Mouse (Mus musculus): ENCODE data around the gene Tacr2.

Gene Tacr2

GRCm38 (mm10) chr10:62242358-62242757 is 9.9 kb upstream of the Tacr2 start:
- DNase-seq, result no peak

DNA sequence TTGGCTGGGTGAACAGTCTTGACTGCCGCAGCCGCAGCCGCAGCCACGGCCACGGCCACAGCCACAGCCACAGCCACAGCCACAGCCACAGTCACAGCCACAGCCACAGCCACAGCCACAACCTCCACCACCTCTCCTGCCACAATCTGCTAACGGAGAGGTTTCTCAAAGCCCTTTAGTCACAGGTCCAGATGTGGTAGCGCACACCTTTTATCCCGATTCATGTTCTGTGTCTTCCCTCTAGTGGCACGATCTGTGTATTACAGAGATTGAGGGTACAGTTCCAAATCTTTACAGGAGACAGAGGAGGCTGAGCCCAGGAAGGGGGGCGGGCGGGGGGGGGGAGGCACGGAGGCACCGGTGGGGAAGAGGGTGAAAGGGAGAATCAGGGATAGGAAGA is 9.3 kb upstream of the Tacr2 start:
- DNase-seq, result peak; percentile 86

DNA sequence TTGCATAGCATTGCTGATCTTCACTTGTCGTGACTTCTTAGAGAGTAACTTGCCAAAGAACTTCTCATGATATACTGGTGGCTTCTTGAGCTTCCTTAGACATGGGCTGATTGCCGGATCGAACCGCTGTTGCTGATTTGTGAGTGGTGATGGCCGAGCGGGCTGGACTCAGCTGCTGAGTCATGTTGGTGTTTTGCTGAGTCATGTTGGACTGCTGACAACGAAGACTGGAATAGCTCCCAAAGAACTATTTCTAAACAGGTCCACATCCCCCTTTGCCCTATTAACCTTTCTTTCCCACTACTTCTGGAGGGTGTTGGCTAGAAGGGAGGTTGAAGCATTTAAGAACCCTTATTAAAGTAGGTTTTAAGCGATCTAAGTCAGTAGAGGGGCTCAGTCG is 8.2 kb upstream of the Tacr2 start:
- DNase-seq, result no peak

GRCm38 (mm10) chr10:62247156-62247555 is 5.1 kb upstream of the Tacr2 start:
- DNase-seq, result no peak

DNA sequence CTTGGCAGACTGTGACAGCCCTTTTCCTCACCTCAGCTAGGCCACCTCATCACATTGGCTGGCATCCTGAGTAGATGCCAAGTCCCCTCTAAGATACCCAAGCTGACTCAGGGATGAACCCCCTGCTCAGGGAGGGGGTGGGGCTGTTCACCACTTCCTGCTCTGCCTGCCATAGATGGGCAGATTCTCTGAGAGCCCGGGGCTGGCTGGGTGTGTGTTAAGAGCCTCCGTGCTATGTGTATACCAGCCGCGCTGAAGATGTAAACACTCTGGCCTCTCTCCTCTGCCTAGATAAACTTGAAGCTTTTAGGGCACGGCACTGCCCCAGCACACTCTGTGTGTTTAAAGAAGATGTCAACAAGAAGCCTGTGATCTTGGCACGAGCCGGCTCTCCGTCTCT is 4.4 kb upstream of the Tacr2 start:
- DNase-seq, result no peak

- no peak for DNase-seq
Measured at GRCm38 (mm10) chr10:62252496-62253235, 428 bp downstream of the Tacr2 start.

GRCm38 (mm10) chr10:62258298-62258697 is 6.1 kb downstream of the Tacr2 start:
- DNase-seq, result no peak

DNA sequence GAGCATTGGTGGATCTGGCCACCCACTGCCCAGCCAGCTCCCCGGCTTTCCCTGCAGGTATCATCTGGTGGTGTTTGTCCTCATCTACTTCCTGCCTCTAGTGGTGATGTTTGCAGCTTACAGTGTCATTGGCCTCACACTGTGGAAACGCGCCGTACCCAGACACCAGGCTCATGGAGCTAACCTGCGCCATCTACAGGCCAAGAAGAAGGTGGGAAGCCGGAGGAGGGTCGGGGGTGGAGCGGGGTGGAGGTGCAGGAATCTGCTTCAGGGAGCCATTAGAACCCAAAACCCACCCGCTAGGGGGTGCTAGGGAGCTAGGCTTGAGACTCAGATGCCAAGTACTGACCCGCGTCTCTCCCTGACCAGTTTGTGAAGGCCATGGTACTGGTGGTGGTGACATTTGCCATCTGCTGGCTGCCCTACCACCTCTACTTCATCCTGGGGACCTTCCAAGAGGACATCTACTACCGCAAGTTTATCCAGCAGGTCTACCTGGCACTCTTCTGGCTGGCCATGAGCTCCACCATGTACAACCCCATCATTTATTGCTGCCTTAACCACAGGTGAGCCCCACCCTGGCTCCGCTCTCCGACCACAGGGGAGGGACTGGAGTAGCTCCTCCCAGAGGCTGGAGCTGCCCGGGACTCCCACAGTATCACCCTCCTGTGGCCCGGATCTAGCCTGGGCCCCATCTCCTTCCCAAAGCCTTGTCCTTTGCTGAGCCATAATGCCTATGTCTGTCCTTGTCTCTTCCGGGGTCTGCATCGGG is 9.1 kb downstream of the Tacr2 start:
- peak; percentile 97 for DNase-seq

- no peak for DNase-seq
Measured at GRCm38 (mm10) chr10:62264299-62264698, 12.1 kb downstream of the Tacr2 start.

- no peak for DNase-seq
Measured at GRCm38 (mm10) chr10:62269278-62269677, 17.0 kb downstream of the Tacr2 start.

GRCm38 (mm10) chr10:62275235-62275634 is 23.0 kb downstream of the Tacr2 start:
- DNase-seq, result peak; percentile 87

- DNase-seq, result no peak
Measured at GRCm38 (mm10) chr10:62277499-62278293, 25.5 kb downstream of the Tacr2 start.

GRCm38 (mm10) chr10:62279066-62279465 is 26.8 kb downstream of the Tacr2 start:
- peak; percentile 61 for DNase-seq

DNA sequence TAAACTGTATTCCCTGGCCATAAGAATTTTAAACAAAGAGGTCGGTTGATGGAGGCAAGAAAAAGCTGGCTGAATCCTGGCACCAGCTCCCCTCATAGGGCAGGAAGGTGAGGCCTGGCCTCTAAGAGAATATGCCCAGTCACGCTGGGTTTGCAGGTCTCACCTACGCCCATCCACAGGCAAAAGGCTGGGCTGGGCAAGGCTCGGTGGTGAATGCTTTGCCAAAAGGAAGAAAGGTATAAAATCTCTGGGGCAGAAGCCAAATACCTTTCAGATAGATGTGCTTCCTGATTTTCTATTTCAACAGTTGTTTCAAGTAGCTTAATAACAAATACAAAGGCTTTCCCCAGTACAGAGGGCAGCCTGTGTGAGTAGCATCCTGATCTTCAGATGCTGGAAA is 27.4 kb downstream of the Tacr2 start:
- no peak for DNase-seq

GRCm38 (mm10) chr10:62282782-62283181 is 30.5 kb downstream of the Tacr2 start:
- no peak for DNase-seq

- no peak for DNase-seq
Measured at GRCm38 (mm10) chr10:62283206-62283792, 31.1 kb downstream of the Tacr2 start.

DNA sequence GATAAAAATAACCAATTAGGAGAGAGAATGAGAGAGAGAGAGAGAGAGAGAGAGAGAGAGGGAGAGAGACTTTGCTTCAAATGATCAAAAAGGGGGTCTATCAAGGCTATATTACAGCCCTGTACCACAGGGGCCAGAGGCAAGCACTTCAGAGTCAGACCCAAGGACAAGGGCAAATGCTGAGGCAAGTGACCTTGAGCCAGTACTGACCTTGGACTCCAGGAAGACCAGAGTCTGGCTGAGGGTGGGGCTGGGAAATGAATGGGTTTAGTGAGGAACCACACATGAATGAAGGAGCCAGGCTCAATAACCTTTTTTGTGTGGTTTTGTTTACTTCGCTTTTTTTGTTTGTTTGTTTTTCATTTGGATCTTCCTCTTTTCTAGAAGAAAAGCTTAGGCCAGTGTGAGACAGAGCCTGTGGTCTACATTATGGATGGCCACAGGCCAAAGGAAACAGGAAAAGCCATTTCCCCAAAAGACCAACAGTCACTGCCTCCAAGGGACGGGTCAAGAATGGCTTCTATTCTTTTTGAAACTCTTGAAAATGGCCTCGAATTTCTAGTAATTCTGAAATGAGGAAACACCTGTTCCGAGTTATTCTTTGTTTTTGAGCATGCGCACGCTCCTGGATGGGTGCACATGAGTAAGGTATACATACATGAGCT is 35.4 kb downstream of the Tacr2 start:
- no peak for DNase-seq

- no peak for DNase-seq
Measured at GRCm38 (mm10) chr10:62294112-62294511, 41.9 kb downstream of the Tacr2 start.

GRCm38 (mm10) chr10:62296086-62296872 is 44.0 kb downstream of the Tacr2 start:
- DNase-seq, result peak; percentile 95

DNA sequence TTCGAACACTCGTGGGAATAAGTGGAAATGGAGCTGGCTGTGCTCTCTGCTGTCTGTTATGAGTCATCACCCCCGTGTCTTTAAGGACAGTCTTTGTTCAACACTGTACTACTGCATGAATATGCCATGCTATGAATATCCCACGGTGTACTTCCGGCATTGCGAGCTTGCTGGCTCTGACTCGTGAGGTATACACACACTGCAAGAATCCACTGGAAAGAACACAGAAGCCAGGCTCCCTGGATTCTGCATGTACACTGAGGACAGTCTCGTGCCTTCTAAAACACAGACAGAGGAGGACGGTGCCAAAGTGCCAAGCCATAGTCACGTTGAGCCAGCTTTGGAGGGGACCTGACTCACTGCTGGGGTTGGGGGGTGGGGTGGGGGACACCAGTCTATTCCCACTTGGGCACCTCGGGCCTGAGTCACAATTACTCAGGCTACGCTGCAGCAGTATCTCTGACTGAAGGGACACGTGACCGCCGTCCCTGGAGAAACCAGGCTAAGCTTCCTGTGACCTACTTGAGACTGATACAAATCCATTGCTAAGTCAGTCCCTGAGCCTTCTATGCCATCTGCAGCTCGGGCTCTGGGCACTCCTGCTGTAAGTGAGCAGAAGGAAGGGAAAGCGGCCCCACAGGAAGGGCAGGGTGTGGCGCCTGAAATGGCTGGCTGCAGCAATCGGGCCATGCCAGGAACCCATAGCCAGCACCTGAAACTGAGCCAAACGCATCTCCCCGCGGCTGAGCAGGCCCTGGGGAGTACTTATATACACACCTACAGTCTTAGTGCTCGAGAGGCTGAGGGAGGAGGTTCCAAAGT is 48.0 kb downstream of the Tacr2 start:
- DNase-seq, result peak; percentile 92

GRCm38 (mm10) chr10:62305090-62305489 is 52.9 kb downstream of the Tacr2 start:
- DNase-seq, result no peak
